Mouse (Mus musculus) CD4-positive, CD25-positive, alpha-beta regulatory T cell, adult 4 months (primary cell): ENCODE data around the gene Sec14l2. TPM values are rescaled to one million over a fixed set of nuclear protein-coding genes. Genes with fewer than 3 reads are reported as not detected.

ENCODE experiments used
- ATAC-seq: one replicate; pipeline ENCODE4 v1.8.0; 2017
- polyA plus RNA-seq, 2 experiments: library from polyadenylated mRNA; unstranded; fragments of 100-300 nt; shearing (Covaris generic); gene quantifications; one replicate each; pipeline ENCODE4 v1.2.1; 2017

The Sec14l2 gene
- polyA plus RNA-seq, 2 experiments from 2014 or later = 0.71 to 3.8 TPM

DNA sequence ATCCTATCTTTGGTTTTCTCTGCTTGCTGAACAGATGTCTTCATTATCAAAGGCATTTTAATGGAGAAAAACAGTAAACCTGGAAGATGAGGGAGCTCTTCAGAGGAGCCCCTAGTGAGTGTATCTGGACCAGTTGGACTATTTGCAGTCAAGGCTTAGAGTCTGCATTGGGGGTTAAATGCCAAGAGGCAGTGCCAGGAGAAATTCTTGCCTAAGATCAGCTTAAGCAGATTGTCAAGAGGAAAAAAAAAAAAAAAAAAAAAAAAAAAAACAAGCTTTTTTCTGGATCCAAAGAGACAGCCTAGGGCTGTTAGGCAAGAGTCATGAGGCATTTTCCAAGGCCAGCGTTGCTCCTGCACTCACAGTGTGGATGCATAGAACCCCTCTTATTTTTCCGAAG, 75.4 kb downstream of the Sec14l2 start:
- ATAC-seq = no peak

Other genes starting within 250 kb of the Sec14l2 start
- gene 4921536K21Rik, start 228.3 kb downstream of the Sec14l2 start, polyA plus RNA-seq = not detected
- under 1 TPM; 0.36 to 0.63 TPM for gene Dusp18, start 228.2 kb downstream of the Sec14l2 start, polyA plus RNA-seq
- gene Slc35e4, start 208.8 kb downstream of the Sec14l2 start, polyA plus RNA-seq = 1 to 10 TPM in 1 of 2 experiments, under 1 TPM in 1; 0.75 to 2.2 TPM
- gene Tcn2, start 191.3 kb downstream of the Sec14l2 start, polyA plus RNA-seq = 10 to 100 TPM; 28.0 to 31.2 TPM
- 100 to 1,000 TPM in 1 of 2 experiments, 10 to 100 TPM in 1; 82.0 to 111 TPM for gene Pes1, start 159.4 kb downstream of the Sec14l2 start, polyA plus RNA-seq
- gene 4930556J24Rik, start 146.6 kb downstream of the Sec14l2 start, polyA plus RNA-seq = not detected
- gene Gal3st1, start 139.8 kb downstream of the Sec14l2 start, polyA plus RNA-seq = not detected
- gene Sec14l4, start 92.0 kb downstream of the Sec14l2 start, polyA plus RNA-seq = not detected
- not detected for gene Sec14l3, start 58.6 kb downstream of the Sec14l2 start, polyA plus RNA-seq
- 1 to 10 TPM; 1.2 to 1.8 TPM for gene Mtfp1, start 28.0 kb downstream of the Sec14l2 start, polyA plus RNA-seq
- gene Rnf215, start 11.8 kb upstream of the Sec14l2 start, polyA plus RNA-seq = 10 to 100 TPM in 1 of 2 experiments, 1 to 10 TPM in 1; 7.3 to 11.2 TPM
- 1 to 10 TPM; 2.7 to 3.0 TPM for gene Ccdc157, start 36.9 kb upstream of the Sec14l2 start, polyA plus RNA-seq
- gene Sf3a1, start 36.9 kb upstream of the Sec14l2 start, polyA plus RNA-seq = 10 to 100 TPM; 57.5 to 68.2 TPM
- gene Tbc1d10a, start 63.4 kb upstream of the Sec14l2 start, polyA plus RNA-seq = 10 to 100 TPM; 23.0 to 30.6 TPM
- gene Castor1, start 94.8 kb upstream of the Sec14l2 start, polyA plus RNA-seq = 10 to 100 TPM; 32.3 to 51.9 TPM
- gene Osm, start 113.0 kb upstream of the Sec14l2 start, polyA plus RNA-seq = 10 to 100 TPM; 18.6 to 22.8 TPM
- 1 to 10 TPM; 1.8 to 2.7 TPM for gene Lif, start 134.1 kb upstream of the Sec14l2 start, polyA plus RNA-seq